Mouse (Mus musculus): ENCODE measurements around the gene Kif1a. TPM values are rescaled to one million over a fixed set of nuclear protein-coding genes. Genes with fewer than 3 reads are reported as not detected.
A peak's percentile ranks its signal among the peaks of the same experiment; 100 is the strongest.

Kif1a gene
- total RNA-seq, 4 experiments from 2014 or later, result 755 to 840 (median 807) TPM

DNA sequence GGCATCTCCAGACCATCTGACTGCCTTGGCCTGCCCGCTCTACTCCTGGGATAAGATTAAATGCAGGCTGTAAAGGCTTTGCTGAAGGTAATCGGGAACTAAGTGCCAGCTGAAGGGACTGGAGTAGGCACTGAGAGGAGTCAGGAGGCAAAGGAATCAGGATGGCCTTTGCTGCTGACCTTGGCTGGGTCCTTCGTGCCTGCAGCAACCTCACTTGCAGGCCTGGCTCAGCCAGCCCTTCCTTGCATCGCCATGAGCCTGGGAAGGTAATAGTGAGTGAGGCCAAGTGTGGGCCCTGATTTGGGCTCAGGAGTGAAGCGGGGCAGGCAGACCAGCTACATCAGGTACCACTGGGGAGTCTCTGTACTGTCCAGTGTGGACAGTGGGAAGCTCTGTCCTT, 2.8 kb downstream of the Kif1a start:
- no peak for DNase-seq (ENCODE audit: low spot score in 2 of 2)

DNA sequence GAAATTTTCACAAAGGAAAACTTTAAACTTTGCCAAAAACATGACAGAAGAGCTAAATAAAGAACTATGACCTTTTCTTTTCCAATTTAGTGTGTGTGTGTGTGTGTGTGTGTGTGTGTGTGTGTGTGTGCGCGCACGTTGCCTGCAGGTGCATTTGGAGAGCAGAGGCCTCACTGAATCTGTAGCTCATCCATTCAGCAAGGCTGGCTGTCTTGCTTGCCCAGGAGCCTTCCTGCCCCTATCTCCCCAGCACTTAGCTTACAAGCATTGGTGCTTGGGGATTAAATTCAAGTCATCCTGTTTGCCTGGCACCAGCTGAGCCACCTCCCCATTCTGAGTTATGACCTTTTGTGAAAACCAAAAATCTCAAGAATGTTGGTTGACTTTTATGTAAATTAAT, 9.2 kb downstream of the Kif1a start:
- no peak for DNase-seq (ENCODE audit: low spot score in 2 of 2)

DNA sequence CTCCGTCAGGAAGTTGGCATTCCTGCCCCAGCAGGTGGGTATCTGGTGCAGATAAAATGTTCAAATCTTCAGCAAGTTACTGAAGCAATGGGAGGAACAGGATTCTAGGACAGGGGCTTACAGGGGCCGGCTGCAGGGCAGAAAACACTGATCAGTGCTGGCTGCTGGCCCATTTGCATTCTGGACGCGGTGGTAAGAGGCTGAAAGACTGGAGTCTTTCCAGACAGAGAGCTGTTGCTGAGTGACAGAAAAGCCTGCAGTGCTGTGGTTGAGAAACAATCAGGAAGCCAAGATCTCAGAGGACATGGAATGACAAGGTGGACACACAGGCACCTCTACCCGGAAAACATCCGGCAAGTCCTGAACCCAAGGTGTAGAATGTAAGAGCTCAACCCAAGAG, 16.6 kb downstream of the Kif1a start:
- no peak for DNase-seq (ENCODE audit: low spot score in 2 of 2)

DNA sequence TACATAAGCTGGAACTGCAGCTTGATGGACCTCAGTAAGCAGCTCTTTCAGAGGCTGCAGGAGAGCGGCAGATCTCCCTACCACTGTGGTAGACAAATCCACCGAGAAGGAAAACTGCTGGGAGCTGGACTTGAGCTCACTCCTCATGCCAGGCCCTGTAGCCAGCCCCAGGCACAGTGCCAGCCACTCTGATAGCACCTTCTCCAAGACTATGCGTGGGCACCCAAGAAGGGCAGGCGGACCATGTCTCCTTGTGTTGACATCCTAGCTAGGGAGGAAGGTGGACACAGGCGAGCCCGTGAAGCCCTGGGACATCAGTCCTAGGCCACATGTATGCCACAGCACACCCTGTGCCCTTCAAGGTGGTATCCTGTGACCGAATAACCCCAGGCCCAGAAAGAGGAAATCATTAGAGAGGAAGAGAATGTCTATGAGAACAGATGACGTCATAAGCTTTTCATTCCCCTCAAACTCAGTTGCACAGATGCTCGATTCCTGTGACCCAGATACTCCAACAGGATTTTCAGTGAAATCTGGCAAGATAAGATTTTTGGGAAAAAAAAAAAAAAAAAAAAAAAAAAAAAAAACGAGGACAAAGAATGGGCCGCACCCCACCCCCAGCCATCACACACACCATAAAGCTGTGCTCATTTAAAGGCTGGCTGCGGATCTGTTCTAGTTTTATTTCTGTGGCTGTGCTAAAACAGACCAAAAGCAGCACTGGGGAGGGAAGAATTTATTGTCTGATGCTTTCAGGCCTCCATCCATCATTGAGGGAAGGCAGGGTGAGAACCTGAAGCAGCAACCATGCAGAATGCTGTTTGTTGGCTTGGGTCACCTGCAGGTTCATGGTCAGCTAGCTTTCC, 18.1 kb downstream of the Kif1a start:
- peak in 1 of 2 experiments; percentile 64 for DNase-seq (ENCODE audit: low spot score in 2 of 2)

DNA sequence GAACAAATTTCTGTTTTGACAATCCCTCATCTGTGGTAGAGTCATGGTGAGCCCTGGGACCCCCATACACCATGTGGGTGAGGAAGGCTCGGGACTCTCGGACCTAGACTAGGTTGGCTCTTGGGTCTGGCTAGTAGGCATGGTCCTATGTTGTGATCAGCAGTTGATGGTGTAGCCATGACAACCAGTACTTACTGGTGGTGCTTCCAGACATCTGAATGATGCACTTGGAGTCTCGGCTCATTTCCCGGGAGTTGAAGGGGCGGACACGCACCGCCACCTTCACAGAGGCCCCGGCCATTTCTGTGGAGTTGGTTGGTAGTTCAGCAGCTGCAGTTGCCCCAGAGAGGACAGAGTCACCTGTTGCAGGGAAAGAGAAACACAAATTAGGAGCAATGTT, 19.6 kb downstream of the Kif1a start:
- DNase-seq (ENCODE audit: low spot score in 2 of 2), result no peak

DNA sequence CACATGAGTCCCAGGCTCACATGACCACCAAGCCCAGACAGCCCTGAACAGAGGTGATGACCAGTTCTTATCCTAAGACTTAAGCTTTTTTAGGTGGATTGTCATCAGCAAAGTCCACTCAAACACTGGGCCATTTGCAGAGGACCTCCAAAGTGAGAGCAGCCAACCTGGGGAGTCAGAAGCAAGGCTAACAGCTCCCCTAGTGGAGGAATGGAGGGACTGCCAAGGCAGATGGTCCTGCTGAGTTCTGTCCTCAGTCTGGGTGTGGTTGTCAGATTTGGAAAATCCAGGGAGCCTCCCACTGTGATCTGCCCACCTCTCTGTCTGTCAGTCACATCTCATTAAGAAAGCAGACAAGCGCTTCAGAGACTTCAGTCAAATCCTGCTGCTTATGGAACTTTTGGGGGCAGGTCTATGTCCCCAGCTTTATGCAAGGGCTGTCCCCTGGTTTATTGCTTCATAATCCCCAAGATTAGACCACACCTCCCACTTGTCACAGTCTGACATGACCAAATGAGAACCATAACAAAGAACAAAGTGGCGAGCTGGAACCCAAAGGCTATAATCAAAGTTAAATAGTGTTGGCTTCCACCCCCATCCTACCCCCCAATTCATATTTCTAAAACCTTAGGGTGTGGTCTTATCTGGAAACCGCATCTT, 20.7 kb downstream of the Kif1a start:
- DNase-seq (ENCODE audit: low spot score in 2 of 2), result no peak

DNA sequence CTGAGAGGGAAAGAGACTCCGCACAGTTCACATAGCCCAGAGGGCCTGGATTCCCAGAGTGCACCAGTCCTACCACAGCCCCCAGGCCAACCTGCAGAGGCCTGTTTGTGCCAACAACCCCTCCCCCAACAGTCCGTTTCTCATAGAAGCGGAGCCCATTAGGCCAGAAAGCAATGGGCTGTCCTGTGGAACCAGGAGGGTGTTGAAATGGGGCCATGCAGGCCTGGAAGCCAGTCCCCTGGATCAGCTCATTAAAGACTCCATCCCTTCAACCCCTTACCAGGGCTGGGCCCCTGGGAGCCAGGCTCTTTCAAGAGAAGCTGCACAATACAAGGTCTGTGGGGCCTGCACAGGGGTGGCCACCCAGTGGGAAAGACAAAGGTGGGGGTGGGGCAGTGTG, 22.1 kb downstream of the Kif1a start:
- DNase-seq (ENCODE audit: low spot score in 2 of 2), result peak in 1 of 2 experiments; percentile 72

DNA sequence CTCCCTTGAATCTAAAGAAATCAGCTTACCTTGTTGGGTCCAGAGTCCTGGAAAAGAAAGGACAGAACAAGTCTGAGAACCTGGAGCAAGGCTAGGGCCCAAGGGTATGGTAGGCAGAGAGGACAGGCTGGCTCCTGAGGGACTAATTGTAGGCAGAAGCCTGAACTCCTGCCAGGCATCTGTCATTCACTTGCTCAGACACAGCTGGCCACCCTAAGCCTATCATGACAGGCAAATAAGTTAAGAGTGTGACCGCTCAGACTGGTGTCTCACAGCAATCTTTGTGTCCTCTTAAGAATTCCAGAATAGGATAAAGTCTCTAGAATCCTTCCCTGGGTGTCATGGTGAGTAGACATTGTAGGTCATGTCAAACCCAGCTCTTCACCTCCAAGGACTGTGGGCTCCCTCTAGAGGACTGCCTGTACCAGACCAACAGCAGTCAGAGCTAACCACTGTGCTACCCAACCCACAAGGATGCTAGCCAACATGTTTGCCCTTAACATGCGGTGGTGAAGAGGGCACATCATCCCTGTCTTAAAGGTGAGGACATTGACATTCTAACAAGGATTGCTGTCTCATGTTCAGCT, 29.4 kb downstream of the Kif1a start:
- no peak for DNase-seq (ENCODE audit: low spot score in 2 of 2)

DNA sequence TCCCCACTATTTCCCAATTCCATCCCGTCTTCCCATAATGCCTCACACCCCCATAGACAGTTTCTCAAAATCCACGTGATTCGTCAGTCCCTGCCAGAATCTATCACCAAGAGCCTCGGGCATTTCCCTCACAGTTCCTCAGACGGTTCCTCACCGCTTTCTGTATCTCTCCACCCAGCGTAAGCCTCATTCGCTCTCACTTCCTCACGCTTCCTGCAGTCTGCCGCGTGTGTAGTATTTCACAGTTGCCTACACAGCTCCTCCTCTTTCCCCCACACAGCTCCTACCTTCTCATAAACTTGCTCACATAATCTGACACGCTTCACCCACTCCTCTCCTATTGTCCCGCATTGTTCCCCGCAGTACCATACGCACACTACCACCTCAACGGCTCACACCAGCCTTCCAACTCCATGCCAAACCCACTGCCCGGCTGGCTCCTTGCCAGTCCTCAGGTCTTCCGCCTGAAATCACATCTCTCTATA, 30.2 kb downstream of the Kif1a start:
- peak in 1 of 2 experiments; percentile 46 for DNase-seq (ENCODE audit: low spot score in 2 of 2)

DNA sequence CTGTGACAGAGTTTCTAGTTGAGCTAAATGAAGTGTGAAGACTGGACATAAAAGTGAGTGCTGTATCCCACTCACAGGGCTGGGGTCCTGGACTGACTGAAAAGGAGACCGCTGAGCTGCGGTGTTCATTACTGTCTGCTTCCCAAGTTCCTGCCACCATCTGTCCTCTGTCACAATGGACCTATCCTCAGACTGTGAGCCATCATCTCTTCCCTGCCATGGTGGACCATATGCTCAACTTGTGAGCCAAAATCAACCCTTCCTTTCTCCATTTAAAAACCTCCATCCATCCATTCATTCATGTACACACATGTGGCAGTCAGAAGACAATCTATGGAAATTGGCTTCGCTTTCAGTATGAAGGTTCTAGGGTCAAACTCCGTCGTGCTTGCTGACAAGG, 30.9 kb downstream of the Kif1a start:
- DNase-seq (ENCODE audit: low spot score in 2 of 2), result no peak

DNA sequence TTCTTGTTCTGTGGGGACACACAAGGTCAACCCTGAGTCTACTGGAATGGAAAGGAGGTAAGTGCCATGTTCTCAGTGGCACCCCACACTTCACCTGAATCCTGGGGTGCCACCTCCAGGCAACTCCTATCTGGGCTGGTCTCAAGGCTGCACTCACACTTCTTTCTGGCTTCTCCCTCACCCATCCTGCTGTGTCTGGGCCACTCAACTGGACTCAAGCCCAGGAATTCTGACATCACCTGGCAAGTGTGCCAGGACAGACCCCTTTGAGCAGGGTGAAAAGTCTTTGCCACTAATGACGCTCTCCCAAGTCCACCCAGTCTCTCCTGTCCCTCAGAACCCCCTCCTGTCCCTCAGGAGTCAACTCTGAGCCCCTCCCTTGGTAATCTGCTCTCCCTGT, 33.2 kb downstream of the Kif1a start:
- no peak for DNase-seq (ENCODE audit: low spot score in 2 of 2)

DNA sequence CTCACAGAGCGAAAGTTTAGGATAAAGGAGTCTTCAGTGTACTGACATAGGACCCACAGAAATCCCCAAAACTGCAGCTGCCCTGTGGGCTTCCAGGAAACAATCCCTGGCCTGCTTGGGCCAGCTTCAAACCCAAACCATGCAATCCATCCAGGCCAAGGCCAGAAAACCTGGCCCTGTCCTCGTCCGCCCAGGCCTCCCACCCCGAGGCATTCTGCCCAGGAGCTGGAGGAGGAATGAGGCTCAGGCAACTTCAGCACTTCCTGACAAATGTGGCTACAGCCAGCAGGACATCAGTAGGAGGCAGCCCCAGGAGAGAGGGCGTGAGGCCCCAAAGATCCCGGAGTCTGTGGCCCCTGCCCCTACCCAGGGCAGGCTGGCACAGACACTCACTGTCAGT, 36.1 kb downstream of the Kif1a start:
- DNase-seq (ENCODE audit: low spot score in 2 of 2), result no peak

DNA sequence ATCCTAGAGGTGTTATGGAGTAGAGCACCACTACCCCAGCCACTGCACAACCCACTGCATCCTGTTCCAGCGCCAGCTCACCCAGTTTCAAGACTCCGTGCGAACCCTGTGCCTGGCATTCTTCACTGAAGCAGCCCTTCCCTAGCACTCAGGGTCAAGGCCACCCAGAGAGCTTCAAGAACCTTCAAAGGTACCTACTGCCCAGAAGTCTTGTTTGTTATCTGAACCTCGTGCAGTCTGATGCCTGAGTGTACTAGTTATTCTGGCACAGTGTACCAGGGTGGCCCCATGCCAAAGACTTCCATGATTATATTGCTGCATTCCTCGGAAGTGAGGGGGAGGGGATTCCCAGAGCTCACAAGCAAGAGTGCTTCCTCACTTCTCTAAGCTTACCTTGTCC, 38.1 kb downstream of the Kif1a start:
- no peak for DNase-seq (ENCODE audit: low spot score in 2 of 2)

DNA sequence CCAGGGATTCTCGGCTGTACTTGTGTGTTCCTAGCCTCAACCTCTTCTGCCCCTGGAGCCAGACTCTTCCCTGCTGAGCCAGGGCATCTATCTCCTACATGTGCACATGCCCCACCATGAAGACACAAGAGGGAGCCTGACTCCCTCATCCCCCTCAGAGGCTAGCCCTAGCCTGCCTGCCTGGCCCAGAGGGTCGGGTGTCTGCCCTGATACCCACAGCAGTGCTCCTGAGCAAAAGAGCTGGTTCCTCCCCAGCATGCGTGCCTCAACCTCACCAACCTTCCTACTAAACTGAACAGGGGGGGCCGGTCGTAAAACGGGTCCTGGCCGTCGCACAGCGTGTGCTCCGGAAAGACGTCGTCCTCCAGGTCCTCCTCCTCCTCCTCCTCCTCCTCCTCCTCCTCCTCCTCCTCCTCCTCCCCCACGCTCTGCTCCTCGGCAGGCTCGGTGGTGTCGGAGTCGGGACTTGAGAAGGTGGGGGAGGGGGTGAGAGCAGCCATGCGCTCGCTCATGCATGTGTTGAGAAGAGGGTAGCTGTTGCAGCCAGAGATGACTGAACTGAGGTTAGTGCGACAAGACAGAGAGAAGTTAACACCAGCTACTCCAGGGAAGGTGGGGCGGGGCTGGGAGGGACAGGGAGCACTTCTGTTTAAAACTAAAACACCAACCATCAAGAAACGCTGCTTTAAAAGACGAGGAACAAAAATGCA, 50.5 kb downstream of the Kif1a start:
- no peak for DNase-seq (ENCODE audit: low spot score in 2 of 2)

DNA sequence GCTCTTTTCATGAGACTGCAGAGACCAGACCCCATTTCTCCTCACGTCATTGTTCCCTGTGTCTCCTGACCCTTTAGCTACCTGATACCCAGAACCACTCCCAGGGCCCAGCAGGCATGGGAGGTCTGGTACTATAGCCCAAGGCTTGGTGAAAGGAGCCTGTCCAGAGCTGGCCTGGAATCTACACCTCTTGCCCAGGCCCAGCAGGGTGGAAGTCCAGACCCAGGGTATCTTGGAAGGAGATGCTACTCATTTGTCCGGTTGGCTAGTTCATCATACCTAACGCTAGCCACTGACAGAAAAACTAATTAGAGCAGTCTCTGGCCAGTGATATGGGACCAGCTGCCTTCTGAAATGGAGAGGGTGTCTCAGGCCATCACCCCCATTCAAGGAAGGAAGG, 51.7 kb downstream of the Kif1a start:
- DNase-seq (ENCODE audit: low spot score in 2 of 2), result no peak

DNA sequence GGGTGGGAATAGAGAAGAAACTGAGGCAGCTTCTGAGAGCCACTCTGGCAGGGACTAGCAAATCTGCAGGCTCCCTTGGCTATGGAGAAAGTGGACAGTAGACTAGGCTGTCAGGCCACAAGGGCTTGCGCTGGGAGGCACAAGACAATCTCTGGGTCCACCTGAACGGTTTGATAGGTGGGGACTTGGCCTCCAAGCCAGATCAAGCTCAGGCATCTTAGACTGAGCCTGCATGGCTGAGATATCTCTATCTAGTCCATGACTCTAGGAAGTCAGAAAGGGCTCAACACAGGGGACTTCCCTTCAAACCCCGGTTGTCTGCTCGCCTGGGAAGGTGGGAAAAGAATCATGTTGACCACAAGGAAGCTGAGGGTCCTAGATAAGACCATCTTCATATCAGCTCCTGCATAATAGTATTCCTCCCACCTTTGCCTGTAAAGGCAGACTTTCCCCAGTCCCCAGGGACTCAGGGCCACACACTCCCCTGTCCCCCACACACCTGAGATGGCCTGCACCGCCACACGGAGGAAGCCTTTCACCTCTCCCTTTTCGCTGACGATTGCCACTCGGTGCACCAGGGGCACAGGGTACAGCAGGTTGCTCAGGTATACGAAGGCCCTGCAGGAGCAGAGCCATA, 55.5 kb downstream of the Kif1a start:
- DNase-seq (ENCODE audit: low spot score in 2 of 2), result no peak

DNA sequence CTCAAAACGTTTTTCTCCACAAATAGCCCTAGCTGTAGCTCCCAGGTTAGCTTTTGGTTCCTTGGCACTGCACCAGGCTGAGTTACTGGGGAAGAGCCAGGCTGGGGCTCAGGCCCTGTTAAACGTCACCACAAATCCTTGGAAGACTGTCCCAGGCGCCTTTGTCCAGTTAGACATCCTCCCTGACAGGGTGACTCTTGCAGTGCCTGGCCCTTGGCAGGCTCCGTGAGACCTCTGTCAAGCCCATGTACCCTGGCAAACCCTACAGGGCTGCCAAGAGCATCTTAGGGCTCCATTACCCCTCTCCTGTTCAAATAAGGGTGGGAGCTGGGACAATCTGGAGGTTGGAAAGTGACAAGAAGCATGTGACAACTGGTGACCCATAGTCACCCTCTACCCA, 65.8 kb downstream of the Kif1a start:
- DNase-seq (ENCODE audit: low spot score in 2 of 2), result no peak

DNA sequence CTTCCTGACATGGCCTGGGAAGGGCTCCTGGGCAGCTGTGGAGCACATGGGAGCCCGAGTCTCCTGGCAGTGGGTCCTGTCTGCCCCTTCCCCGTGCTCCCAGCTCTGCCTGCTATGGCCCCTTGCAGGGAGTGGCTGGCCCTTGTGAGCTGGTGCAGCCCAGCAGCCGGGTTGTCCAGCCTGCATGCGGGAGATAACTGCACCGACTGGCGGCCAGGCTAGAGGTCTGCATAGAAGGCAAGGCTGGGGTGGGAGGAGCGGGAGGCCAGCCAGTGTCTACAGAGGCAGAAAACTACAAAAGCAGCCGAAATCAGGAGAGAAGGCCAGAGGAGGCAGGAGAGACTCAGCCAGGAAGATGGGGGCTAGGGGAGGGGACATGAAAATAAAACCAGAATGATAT, 67.8 kb downstream of the Kif1a start:
- DNase-seq (ENCODE audit: low spot score in 2 of 2), result no peak

DNA sequence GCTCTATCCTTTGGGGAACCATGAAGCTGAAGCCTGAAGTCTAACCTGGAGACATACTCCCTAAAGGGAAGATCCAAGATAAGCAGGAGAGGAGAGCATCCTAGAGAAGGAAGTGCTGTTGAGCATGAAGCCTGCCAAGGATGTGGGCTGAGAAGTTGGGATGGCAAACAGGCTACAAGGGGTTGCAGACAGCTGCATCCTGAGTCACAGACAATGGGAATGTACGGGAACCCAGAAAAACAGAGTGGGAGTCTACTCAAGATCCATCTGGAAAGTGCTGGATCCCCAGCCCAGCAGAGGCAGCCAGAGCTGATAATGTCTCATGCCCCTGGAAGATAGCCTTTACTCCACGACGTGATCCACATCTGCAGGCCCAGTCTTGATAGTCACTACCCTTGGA, 70.6 kb downstream of the Kif1a start:
- peak in 1 of 2 experiments; percentile 41 for DNase-seq (ENCODE audit: low spot score in 2 of 2)

DNA sequence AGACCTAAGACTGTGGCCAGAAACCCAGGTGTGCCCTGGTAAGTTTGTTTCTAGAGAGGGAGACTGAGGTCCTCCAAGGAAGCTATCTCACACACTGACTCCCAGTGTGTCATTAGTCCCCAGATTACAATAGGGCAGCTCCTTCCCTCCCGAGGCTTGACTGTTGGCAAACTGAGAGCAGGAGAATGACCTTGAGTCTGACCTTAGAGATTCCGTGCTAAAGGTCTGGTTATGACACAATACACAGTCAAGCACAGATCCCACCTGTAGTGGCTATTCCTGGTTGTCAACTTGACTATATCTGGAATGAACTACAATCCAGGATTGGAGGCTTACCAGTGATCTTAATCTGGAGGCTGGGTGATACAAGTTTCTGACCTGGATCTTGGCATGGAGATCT, 71.7 kb downstream of the Kif1a start:
- DNase-seq (ENCODE audit: low spot score in 2 of 2), result no peak

DNA sequence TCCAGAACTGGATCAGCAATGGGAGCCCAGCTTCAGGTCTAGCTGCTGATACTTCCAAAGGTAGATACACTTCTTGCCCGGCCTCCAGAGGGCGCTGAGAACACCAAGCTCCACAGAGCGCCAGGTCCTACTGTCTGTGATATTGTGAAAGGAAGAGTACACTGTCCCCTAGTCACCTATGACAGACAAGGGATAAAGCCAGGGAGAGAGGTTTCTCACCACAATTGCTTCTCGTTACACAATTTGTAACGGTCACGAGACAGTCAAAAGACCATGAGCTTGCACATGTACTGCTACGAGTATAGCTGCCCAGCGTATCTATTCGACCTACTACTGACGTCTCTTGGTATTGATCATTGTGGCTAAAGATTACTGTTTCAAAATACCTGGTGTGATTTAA, 72.4 kb downstream of the Kif1a start:
- no peak for DNase-seq (ENCODE audit: low spot score in 2 of 2)
